Mouse (Mus musculus) CH12.LX (cell line): ENCODE results near the gene Ethe1. TPM values are rescaled to one million over a fixed set of nuclear protein-coding genes. Genes with fewer than 3 reads are reported as not detected.

Experiments used
- DNase-seq: peaks from one replicate; pipeline ENCODE4 v3.0.0-alpha.2; 2013; ENCODE audit errors: extremely low read depth
- H3K27ac ChIP-seq: 2 replicates; pipeline ENCODE4 v1.5.1; 2012; ENCODE audit warnings: low read depth, mild to moderate bottlenecking, control low read depth, moderate library complexity; ENCODE audit not compliant: insufficient read depth
- H3K27me3 ChIP-seq: replicated peaks from 2 replicates; pipeline ENCODE3; 2012; ENCODE audit warnings: inconsistent platforms
- H3K36me3 ChIP-seq, 2 experiments: replicated peaks in 1 of 2; 2 replicates each; pipeline versions ENCODE3 to v1.6.1; 2012; ENCODE audit warnings: inconsistent platforms in 1 of 2, low read length in 1 of 2, mild to moderate bottlenecking in 1 of 2, mixed read lengths in 1 of 2, moderate library complexity in 1 of 2; ENCODE audit not compliant: control insufficient read depth in 1 of 2, insufficient read depth in 1 of 2
- H3K4me1 ChIP-seq, 2 experiments: 2 replicates each; pipeline ENCODE4 v1.6.1; 2012; ENCODE audit warnings: inconsistent platforms in 1 of 2, moderate library complexity in 1 of 2; ENCODE audit not compliant: insufficient read depth in 2 of 2, control insufficient read depth in 1 of 2
- H3K4me2 ChIP-seq: 2 replicates; pipeline ENCODE4 v1.6.1; 2012; ENCODE audit warnings: low read depth, mild to moderate bottlenecking, control low read depth; ENCODE audit not compliant: poor library complexity, insufficient read depth, severe bottlenecking
- H3K4me3 ChIP-seq, 3 experiments: fragments of 150-350 bp in 1 of 3; sonication (generic) in 1 of 3; replicated peaks in 1 of 3; 2 replicates each; pipeline versions ENCODE3 to v1.5.1; 2011 to 2012; ENCODE audit warnings: low read depth in 2 of 3, low read length in 2 of 3, mild to moderate bottlenecking in 2 of 3, moderate library complexity in 2 of 3, control low read depth in 1 of 3, improper control_type of control experiment in 1 of 3, inconsistent platforms in 1 of 3, mixed read lengths in 1 of 3; ENCODE audit not compliant: poor library complexity in 1 of 3
- H3K79me2 ChIP-seq: replicated peaks from 2 replicates; pipeline ENCODE4 v1.6.1; 2012; ENCODE audit warnings: mild to moderate bottlenecking, moderate library complexity; ENCODE audit not compliant: control insufficient read depth, poor library complexity, insufficient read depth, severe bottlenecking; ENCODE audit errors: extremely low read depth
- H3K9ac ChIP-seq: 2 replicates; pipeline ENCODE4 v1.6.1; 2012; ENCODE audit warnings: low read depth, mild to moderate bottlenecking, control low read depth, moderate library complexity; ENCODE audit not compliant: insufficient read depth
- H3K9me3 ChIP-seq: replicated peaks from 2 replicates; pipeline ENCODE3; 2012; ENCODE audit warnings: low read length, inconsistent platforms, mixed read lengths
- BHLHE40 ChIP-seq: IDR thresholded peaks from 2 replicates; pipeline ENCODE4 v1.6.1; 2011; ENCODE audit warnings: mild to moderate bottlenecking, low read depth, low read length, improper control_type of control experiment
- CHD1 ChIP-seq: IDR thresholded peaks from 2 replicates; pipeline ENCODE4 v1.6.1; 2012; ENCODE audit warnings: low read depth, low read length, improper control_type of control experiment, inconsistent platforms
- CHD2 ChIP-seq: IDR thresholded peaks from 2 replicates; pipeline ENCODE4 v1.6.1; 2011; ENCODE audit warnings: low read length, improper control_type of control experiment
- E2F4 ChIP-seq: IDR thresholded peaks from 2 replicates; pipeline ENCODE4 v1.6.1; 2011; ENCODE audit warnings: low read depth, low read length, improper control_type of control experiment; ENCODE audit not compliant: insufficient replicate concordance
- ELF1 ChIP-seq: IDR thresholded peaks from 2 replicates; pipeline ENCODE4 v1.6.1; 2014; ENCODE audit warnings: low read depth, mild to moderate bottlenecking, inconsistent platforms, low read length, improper control_type of control experiment
- EP300 ChIP-seq: IDR thresholded peaks from 2 replicates; pipeline ENCODE4 v1.6.1; 2011; ENCODE audit warnings: low read length, improper control_type of control experiment
- ETS1 ChIP-seq: conservative IDR thresholded peaks from 2 replicates; pipeline ENCODE4 v1.6.1; 2012; ENCODE audit warnings: low read depth, mild to moderate bottlenecking, inconsistent platforms, low read length, improper control_type of control experiment, moderate library complexity
- HCFC1 ChIP-seq: IDR thresholded peaks from 2 replicates; pipeline ENCODE4 v1.6.1; 2012; ENCODE audit warnings: low read depth, mild to moderate bottlenecking, inconsistent platforms, low read length, improper control_type of control experiment
- IRF4 ChIP-seq: IDR thresholded peaks from 2 replicates; pipeline ENCODE4 v1.6.1; 2014; ENCODE audit warnings: low read depth, mild to moderate bottlenecking, inconsistent platforms, low read length, improper control_type of control experiment
- JUN ChIP-seq: IDR thresholded peaks from 2 replicates; pipeline ENCODE4 v1.6.1; 2011; ENCODE audit warnings: low read depth, mild to moderate bottlenecking, low read length, improper control_type of control experiment, moderate library complexity; ENCODE audit not compliant: insufficient read depth
- JUND ChIP-seq: conservative IDR thresholded peaks from 2 replicates; pipeline ENCODE4 v1.6.1; 2011; ENCODE audit warnings: low read depth, low read length, improper control_type of control experiment
- KAT2A ChIP-seq: IDR thresholded peaks from 2 replicates; pipeline ENCODE4 v1.6.1; 2012; ENCODE audit warnings: low read length, improper control_type of control experiment, inconsistent platforms; ENCODE audit not compliant: insufficient replicate concordance
- MAFK ChIP-seq: IDR thresholded peaks from 2 replicates; pipeline ENCODE4 v1.6.1; 2011; ENCODE audit warnings: low read length, improper control_type of control experiment; ENCODE audit not compliant: insufficient replicate concordance
- MAX ChIP-seq: IDR thresholded peaks from 2 replicates; pipeline ENCODE4 v1.6.1; 2011; ENCODE audit warnings: low read length, improper control_type of control experiment
- MAZ ChIP-seq: IDR thresholded peaks from 2 replicates; pipeline ENCODE4 v1.6.1; 2012; ENCODE audit warnings: low read depth, mild to moderate bottlenecking, inconsistent platforms, low read length, improper control_type of control experiment, moderate library complexity
- MEF2A ChIP-seq: IDR thresholded peaks from 2 replicates; pipeline ENCODE4 v1.6.1; 2014; ENCODE audit warnings: low read depth, mild to moderate bottlenecking, inconsistent platforms, low read length, improper control_type of control experiment, borderline replicate concordance
- MXI1 ChIP-seq: IDR thresholded peaks from 2 replicates; pipeline ENCODE4 v1.6.1; 2011; ENCODE audit warnings: mild to moderate bottlenecking, low read depth, low read length, improper control_type of control experiment
- MYC ChIP-seq: IDR thresholded peaks from 2 replicates; pipeline ENCODE4 v1.6.1; 2011; ENCODE audit warnings: low read depth, mild to moderate bottlenecking, improper control_type of control experiment, low read length
- NELFE ChIP-seq: IDR thresholded peaks from 2 replicates; pipeline ENCODE4 v1.6.1; 2011; ENCODE audit warnings: low read depth, low read length, improper control_type of control experiment
- POLR2A ChIP-seq: IDR thresholded peaks from 2 replicates; pipeline ENCODE4 v1.6.1; 2011; ENCODE audit warnings: low read depth, mild to moderate bottlenecking, improper control_type of control experiment, low read length
- POLR2AphosphoS2 ChIP-seq: IDR thresholded peaks from 2 replicates; pipeline ENCODE4 v1.6.1; 2011; ENCODE audit warnings: low read depth, low read length, improper control_type of control experiment
- RAD21 ChIP-seq: IDR thresholded peaks from 2 replicates; pipeline ENCODE4 v1.6.1; 2011; ENCODE audit warnings: low read depth, mild to moderate bottlenecking, low read length, improper control_type of control experiment, moderate library complexity
- RCOR1 ChIP-seq: conservative IDR thresholded peaks from 2 replicates; pipeline ENCODE4 v1.6.1; 2012; ENCODE audit warnings: low read depth, mild to moderate bottlenecking, inconsistent platforms, low read length, improper control_type of control experiment
- SMC3 ChIP-seq: IDR thresholded peaks from 2 replicates; pipeline ENCODE4 v1.6.1; 2011; ENCODE audit warnings: low read depth, low read length, improper control_type of control experiment
- TBP ChIP-seq: conservative IDR thresholded peaks from 2 replicates; pipeline ENCODE4 v1.6.1; 2011; ENCODE audit warnings: low read depth, low read length, improper control_type of control experiment
- TCF12 ChIP-seq: IDR thresholded peaks from 2 replicates; pipeline ENCODE4 v1.6.1; 2014; ENCODE audit warnings: low read depth, mild to moderate bottlenecking, inconsistent platforms, low read length, improper control_type of control experiment
- USF1 ChIP-seq: IDR thresholded peaks from 2 replicates; pipeline ENCODE4 v1.6.1; 2014; ENCODE audit warnings: low read depth, mild to moderate bottlenecking, inconsistent platforms, low read length, improper control_type of control experiment
- ZC3H11A ChIP-seq: IDR thresholded peaks from 2 replicates; pipeline ENCODE4 v1.6.1; 2012; ENCODE audit warnings: low read depth, mild to moderate bottlenecking, inconsistent platforms, low read length, improper control_type of control experiment
- ZKSCAN1 ChIP-seq: IDR thresholded peaks from 2 replicates; pipeline ENCODE4 v1.6.1; 2012; ENCODE audit warnings: low read depth, inconsistent platforms, low read length, improper control_type of control experiment, borderline replicate concordance
- ZNF384 ChIP-seq: IDR thresholded peaks from 2 replicates; pipeline ENCODE4 v1.6.1; 2012; ENCODE audit warnings: low read depth, low read length, improper control_type of control experiment, inconsistent platforms
- dilution Hi-C: fragments of 300-500 bp; cut with MboI; formaldehyde crosslinking; loops from 2 replicates; pipeline ENCODE4 v1.14.3; 2020; ENCODE audit warnings: low sequenced_read_pairs; ENCODE audit not compliant: extremely low pct_unique_long_range_greater_than_20kb, extremely low pct_ligation_motif_present
- in situ Hi-C: fragments of 300-500 bp; cut with MboI; formaldehyde crosslinking; loops from 3 replicates; pipeline ENCODE4 v1.14.3; 2019; ENCODE audit warnings: low sequenced_read_pairs, low pct_ligation_motif_present, low pct_unique_long_range_greater_than_20kb, mixed read lengths
- polyA plus RNA-seq: library from polyadenylated mRNA; unstranded; fragments of >175 nt; gene quantifications from 2 replicates; pipeline ENCODE4 v1.2.1, GENCODE M21; 2012; ENCODE audit warnings: low read depth; ENCODE audit not compliant: insufficient read length
- total RNA-seq, 2 experiments: library from RNA; depleted of rRNA; stranded (reverse); fragments of 300-350 nt in 1 of 2; fragments of >200 nt in 1 of 2; gene quantifications; 2 replicates each; pipeline ENCODE4 v1.2.3; 2012 to 2014

Gene Ethe1
- total and polyA plus RNA-seq, 3 experiments, result 22.8 to 32.0 (median 24.1) TPM

DNA sequence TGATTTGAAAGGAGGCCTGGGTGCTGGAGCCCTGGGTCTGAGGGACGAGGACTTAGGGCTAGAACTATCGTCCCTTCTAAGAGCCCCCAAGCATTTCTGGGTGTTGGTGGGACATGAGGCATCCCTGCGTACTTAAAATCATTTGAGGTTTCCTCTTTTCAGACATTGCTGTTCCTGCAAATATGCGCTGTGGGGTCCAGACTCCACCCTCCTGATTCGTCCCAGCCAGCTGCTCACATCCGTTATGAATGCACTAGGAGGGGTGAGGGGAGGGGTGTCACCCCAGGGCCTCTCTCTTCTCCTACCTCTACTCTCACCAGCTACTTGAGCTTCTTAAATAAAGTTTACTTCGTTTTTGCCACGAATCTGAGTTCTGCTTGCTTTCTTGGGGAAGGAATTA, 21.2 kb downstream of the Ethe1 start:
- Histone ChIP-seq H3K9me3 (no peaks in the 10 kb centered on the region), H3K36me3 (peaks cover 0 to 40% of the 10 kb centered on the region in 2 experiments), H3K4me1 (peaks cover 7 to 32% of the 10 kb centered on the region in 2 experiments), H3K27me3 (no peaks in the 10 kb centered on the region), H3K27ac (no peak overlapping the region), H3K9ac (no peak overlapping the region), H3K4me2 (no peak overlapping the region), H3K4me3 (peak overlapping the region in 1 of 3 experiments; percentile 7), H3K79me2 (no peaks in the 10 kb centered on the region)
- TF ChIP-seq CHD1 (no peak), POLR2AphosphoS2 (no peak), IRF4 (no peak), MXI1 (no peak), ZKSCAN1 (no peak), EP300 (no peak), TCF12 (no peak)
- dilution Hi-C loops, result no loop called here
- DNase-seq, result no peak
- in situ Hi-C loops, result loop anchor here (5.0 kb wide), 1 partner anchor 39 kb away; no protein-coding TSS in a partner anchor

DNA sequence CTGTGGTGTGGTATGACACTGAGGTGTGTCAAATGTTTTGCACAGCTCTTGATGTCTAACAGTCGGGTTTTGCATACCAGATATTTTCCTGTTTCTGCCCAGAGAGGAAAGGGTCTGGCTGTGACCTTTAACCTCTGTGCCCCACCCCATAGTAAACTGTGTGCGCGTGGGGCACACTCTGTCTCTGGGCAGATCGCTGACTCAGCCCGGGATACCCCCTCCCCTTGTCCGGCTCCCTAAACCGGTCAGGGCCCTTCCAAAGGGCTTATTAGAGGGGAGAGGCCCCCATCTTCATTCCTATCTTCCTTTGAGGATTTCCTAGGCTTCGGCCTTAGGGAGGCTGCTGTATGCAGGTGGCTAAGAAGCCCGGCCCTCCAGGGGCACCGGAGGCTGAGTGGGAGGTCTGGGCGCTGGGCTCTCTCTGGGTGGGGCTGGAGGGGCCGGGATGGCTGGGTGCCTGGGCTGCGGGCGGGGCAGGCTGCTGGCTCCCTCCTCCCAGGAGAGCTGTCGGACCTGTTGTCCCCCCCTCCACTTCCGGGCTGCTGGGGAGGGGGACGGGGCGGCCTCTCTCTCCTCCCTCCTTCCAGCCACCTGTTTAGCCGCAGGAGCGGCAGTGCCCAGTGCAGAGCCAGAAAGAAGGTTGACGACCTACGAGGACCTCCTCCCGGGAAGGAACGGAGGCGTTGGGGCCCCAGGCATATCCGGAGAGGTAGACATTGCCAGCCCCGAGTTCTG, 23.0 kb downstream of the Ethe1 start, which contains the start of gene Phldb3:
Gene Phldb3, plus strand, starts transcription at position 620 of the 735 bp plus-strand sequence.
- Histone ChIP-seq H3K9me3 (no peaks in the 10 kb centered on the region), H3K27ac (no peak within 1 kb of the TSS), H3K4me1 (peaks cover 7 to 32% of the 10 kb centered on the region in 2 experiments), H3K36me3 (peaks cover 0 to 34% of the 10 kb centered on the region in 2 experiments), H3K4me2 (peak within 1 kb of the TSS; percentile 98), H3K4me3 (peak within 1 kb of the TSS; percentile 67 to 72 (median 71)), H3K27me3 (no peaks in the 10 kb centered on the region), H3K9ac (peak within 1 kb of the TSS; percentile 81), H3K79me2 (no peaks in the 10 kb centered on the region)
- no peak for DNase-seq
- in situ Hi-C loops (no loop called here), dilution Hi-C loops (no loop called here)
- peak; percentile 93 for TF ChIP-seq MAZ
- no peak for TF ChIP-seq IRF4
- TF ChIP-seq EP300, result no peak
- TF ChIP-seq POLR2AphosphoS2, result no peak
- no peak for TF ChIP-seq JUND
- no peak for TF ChIP-seq ZC3H11A
- peak; percentile 18; the same call in 1 of the 2 replicates for TF ChIP-seq MXI1
- no peak for TF ChIP-seq KAT2A
- no peak for TF ChIP-seq SMC3
- TF ChIP-seq JUN, result no peak
- no peak; the same call in 1 of the 2 replicates for TF ChIP-seq MAFK
- no peak for TF ChIP-seq ZKSCAN1
- TF ChIP-seq USF1, result no peak
- TF ChIP-seq RAD21, result no peak
- TF ChIP-seq CHD1, result no peak
- no peak for TF ChIP-seq MEF2A
- no peak for TF ChIP-seq NELFE
- TF ChIP-seq MYC, result no peak
- TF ChIP-seq ETS1, result no peak
- TF ChIP-seq BHLHE40, result no peak
- no peak for TF ChIP-seq MAX
- TF ChIP-seq RCOR1, result no peak
- TF ChIP-seq TCF12, result no peak
- TF ChIP-seq HCFC1, result no peak
- no peak for TF ChIP-seq POLR2A
- TF ChIP-seq E2F4, result no peak
- TF ChIP-seq ZNF384, result no peak
- TF ChIP-seq TBP, result no peak
- no peak for TF ChIP-seq CHD2
- TF ChIP-seq ELF1, result peak; percentile 82
